Mouse (Mus musculus): Measurements from ENCODE around the gene Xpot. TPM values are rescaled to one million over a fixed set of nuclear protein-coding genes. Genes with fewer than 3 reads are reported as not detected.

Gene Xpot
- total RNA-seq, 2 experiments from 2014 or later, result 62.1 to 67.3 TPM

Small RNA genes within 50 kb of the gene (microRNA-seq; reads per million reads assigned to microRNA genes)
- gene Gm24330, result 0 reads per million in 2 experiments

Other genes starting within 250 kb of the Xpot start
- gene Rassf3, start 150.0 kb downstream of the Xpot start, total RNA-seq (2021), result 10 to 100 TPM; 29.6 to 33.9 TPM
- 10 to 100 TPM; 42.5 to 44.6 TPM for gene Tbk1, start 39.5 kb downstream of the Xpot start, total RNA-seq (2021)
- under 1 TPM; 0.15 to 0.42 TPM for gene D930020B18Rik, start 15.3 kb upstream of the Xpot start, total RNA-seq (2021)
- gene BC048403, start 113.6 kb upstream of the Xpot start, total RNA-seq (2021), result 1 to 10 TPM; 7.1 to 9.8 TPM